Comparison of ENCODE assay signal across 16 mouse cellular contexts in genomic region chr8:10155075-10155474, GRCm38 (mm10). TPM values are rescaled to one million over a fixed set of nuclear protein-coding genes. Genes with fewer than 3 reads are reported as not detected.
A peak's percentile ranks its signal among the peaks of the same experiment; 100 is the strongest.
DNase-seq lines count a peak whose midpoint lies in the region; ATAC-seq and TF ChIP-seq lines count a peak whose summit lies in the region.
"Had no signal": no experiment of that assay in that cellular context is flagged by ENCODE, and none has a peak within 500 bp of the region (broad histone marks: within the 10 kb centered on the region; RNA-seq: fewer than 3 reads in every experiment).

No protein-coding gene starts in this region.

- no peaks in the 10 kb centered on the region for H3K9me3 ChIP-seq in forebrain, postnatal 0 days (ENCODE audit: low read length)
- no peaks in the 10 kb centered on the region for H3K9me3 ChIP-seq in midbrain, embryonic 11.5 days (ENCODE audit: control insufficient read depth, low read length)
- H3K9me3 ChIP-seq in neural tube, embryonic 15.5 days (replicated peaks) = no peaks in the 10 kb centered on the region
- H3K9me3 ChIP-seq: embryonic facial prominence, embryonic 15.5 days had no signal

- no peaks in the 10 kb centered on the region for H3K36me3 ChIP-seq in forebrain, postnatal 0 days (ENCODE audit: insufficient read depth)
- H3K36me3 ChIP-seq in midbrain, embryonic 11.5 days (ENCODE audit: control insufficient read depth, insufficient read depth, low read length) = no peaks in the 10 kb centered on the region
- H3K36me3 ChIP-seq in neural tube, embryonic 15.5 days = no peaks in the 10 kb centered on the region
- H3K36me3 ChIP-seq: embryonic facial prominence, embryonic 15.5 days had no signal

- H3K27ac ChIP-seq in forebrain, postnatal 0 days (ENCODE audit: low read depth, low read length) = no peak overlapping the region
- no peak overlapping the region for H3K27ac ChIP-seq in midbrain, embryonic 11.5 days (ENCODE audit: low read depth, low read length)
- H3K27ac ChIP-seq in neural tube, embryonic 15.5 days (replicated peaks) = no peak overlapping the region
- H3K27ac ChIP-seq: embryonic facial prominence, embryonic 15.5 days had no signal

- H3K4me2 ChIP-seq in forebrain, postnatal 0 days (ENCODE audit: low read depth) = peak overlapping the region; percentile 65
- peak overlapping the region; percentile 46 for H3K4me2 ChIP-seq in midbrain, embryonic 11.5 days
- H3K4me2 ChIP-seq in neural tube, embryonic 15.5 days = peak overlapping the region; percentile 70
- H3K4me2 ChIP-seq: liver, embryonic 11.5 days had no signal

- H3K9ac ChIP-seq in forebrain, postnatal 0 days = no peak overlapping the region
- peak overlapping the region; percentile 60; the same call in 1 of the 2 replicates for H3K9ac ChIP-seq in midbrain, embryonic 11.5 days (ENCODE audit: low read length)
- no peak overlapping the region; the same call in 1 of the 2 replicates for H3K9ac ChIP-seq in neural tube, embryonic 15.5 days (replicated peaks)
- H3K9ac ChIP-seq: embryonic facial prominence, embryonic 15.5 days had no signal

- no peak for ATAC-seq in forebrain, postnatal 0 days
- ATAC-seq in midbrain, embryonic 11.5 days (ENCODE audit: low FRiP score) = no peak
- no peak for ATAC-seq in neural tube, embryonic 15.5 days (ENCODE audit: low FRiP score)
- ATAC-seq: inflammation-experienced regulatory T-cells, adult 6 months; Patski had no signal

- TF ChIP-seq CTCF in forebrain, postnatal 0 days (IDR thresholded peaks at IDR 0.05; ENCODE audit: low read depth) = no peak

- H3K4me1 ChIP-seq in forebrain, postnatal 0 days (ENCODE audit: insufficient read depth) = peaks cover 25% of the 10 kb centered on the region; the same call in 1 of the 2 replicates
- H3K4me1 ChIP-seq in midbrain, embryonic 11.5 days (ENCODE audit: control insufficient read depth, insufficient read depth, low read length) = peaks cover 6% of the 10 kb centered on the region; the same call in 1 of the 2 replicates
- peaks cover 35% of the 10 kb centered on the region for H3K4me1 ChIP-seq in neural tube, embryonic 15.5 days
- H3K4me1 ChIP-seq: embryonic facial prominence, embryonic 15.5 days; megakaryocyte, embryonic 14.5 days had no signal

- peak overlapping the region; percentile 74 for H3K4me3 ChIP-seq in forebrain, postnatal 0 days (ENCODE audit: low read depth, low read length)
- H3K4me3 ChIP-seq in midbrain, embryonic 11.5 days (ENCODE audit: low read depth, low read length) = peak overlapping the region; percentile 45
- peak overlapping the region; percentile 66 for H3K4me3 ChIP-seq in neural tube, embryonic 15.5 days (replicated peaks)
- H3K4me3 ChIP-seq: megakaryocyte, embryonic 14.5 days had no signal

- no peaks in the 10 kb centered on the region for H3K27me3 ChIP-seq in forebrain, postnatal 0 days (ENCODE audit: insufficient read depth, low read length)
- H3K27me3 ChIP-seq in midbrain, embryonic 11.5 days (ENCODE audit: control insufficient read depth, insufficient read depth, low read length) = no peaks in the 10 kb centered on the region
- H3K27me3 ChIP-seq in neural tube, embryonic 15.5 days (replicated peaks) = no peaks in the 10 kb centered on the region

- peak; percentile 55 to 73 for DNase-seq in cerebellum, postnatal 10 days
- DNase-seq in cerebellum, adult 11-12 months = no peak
- no peak for DNase-seq in forebrain, postnatal 0 days
- peak; percentile 68 for DNase-seq in midbrain, embryonic 11.5 days (ENCODE audit: low spot score, missing footprints)
- DNase-seq in thymus, postnatal 36 days = no peak
- no peak for DNase-seq in cerebellum, adult 11 months
- DNase-seq in spleen, postnatal 36 days (ENCODE audit: low spot score in 2 of 2) = no peak
- DNase-seq: adrenal gland, adult 2 months; cerebellum, postnatal 36 days; gastrocnemius, postnatal 25 days had no signal

- 95% methylated on average over 16 of the region's 16 CpGs for WGBS in forebrain, postnatal 0 days
- WGBS in midbrain, embryonic 11.5 days = 94% methylated on average over 16 of the region's 16 CpGs
- WGBS in neural tube, embryonic 15.5 days = 92% methylated on average over 16 of the region's 16 CpGs

RNA-seq across cellular contexts. Expression of gene Myo16, which starts 1.4 kb away (rescaled TPM):
- 56.3 and 58.6 TPM in 2 replicates for total RNA-seq in forebrain, postnatal 0 days (2014; rRNA removed)
- 3.8 and 5.5 TPM in 2 replicates for polyA plus RNA-seq in forebrain, postnatal 0 days (2015; fragmentation: Nextera tagmentation; extraction: Ambion mirVana)
- polyA plus RNA-seq in midbrain, embryonic 11.5 days (2014; fragmentation: Nextera tagmentation; extraction: Ambion mirVana) = 2.7 and 3.0 TPM in 2 replicates
- polyA plus RNA-seq in neural tube, embryonic 15.5 days (2015; fragmentation: Nextera tagmentation; extraction: Ambion mirVana) = 5.5 and 5.6 TPM in 2 replicates
- polyA plus RNA-seq: adrenal gland, adult 2 months; inflammation-experienced regulatory T-cells, adult 6 months had no signal

Comparison
In these comparisons a context has a peak if more than half of its experiments do, and no peak if none do; other contexts are left out.
1. DNase-seq: peak in cerebellum, postnatal 10 days (2 of 2) and midbrain, embryonic 11.5 days (single experiment); none in cerebellum, adult 11-12 months (single experiment), forebrain, postnatal 0 days (single experiment), thymus, postnatal 36 days (0 of 2), cerebellum, adult 11 months (single experiment) and spleen, postnatal 36 days (0 of 2).
2. Peak in every context shown above with its lines, with median percentiles within 50 percentile points of each other: H3K4me2 ChIP-seq and H3K4me3 ChIP-seq.